In the genomic region with DNA sequence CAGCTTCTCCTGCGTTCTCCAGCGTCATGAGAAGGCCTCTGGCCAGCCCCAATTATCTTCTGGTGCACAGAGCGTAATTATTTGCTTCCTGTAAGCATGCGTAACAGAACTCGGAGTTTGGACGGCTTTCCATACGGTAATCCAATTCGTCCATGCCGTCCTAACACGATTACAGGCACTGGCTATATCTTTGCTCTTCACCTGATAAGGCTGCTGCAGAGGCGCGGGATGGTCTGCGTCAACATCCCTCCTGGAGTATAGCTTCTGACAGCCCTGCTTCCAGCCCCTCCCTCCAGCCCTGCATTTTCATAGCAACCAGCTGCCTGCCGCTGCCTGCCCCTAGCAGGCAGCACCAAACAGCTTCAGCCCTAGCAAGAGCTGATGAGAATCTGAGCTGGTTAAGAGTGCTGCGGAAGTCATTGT, we compare ENCODE assay signal across 8 mouse cellular contexts. TPM values are rescaled to one million over a fixed set of nuclear protein-coding genes. Genes with fewer than 3 reads are reported as not detected.
DNase-seq lines count a peak whose midpoint lies in the region; ATAC-seq lines count a peak whose summit lies in the region.

No protein-coding gene starts in this region.

- H3K9me3 ChIP-seq in forebrain, embryonic 10.5 days, result no peaks in the 10 kb centered on the region
- no peaks in the 10 kb centered on the region for H3K9me3 ChIP-seq in forebrain, embryonic 15.5 days
- no peaks in the 10 kb centered on the region for H3K9me3 ChIP-seq in forebrain, embryonic 13.5 days (replicated peaks)
- no peaks in the 10 kb centered on the region for H3K9me3 ChIP-seq in hindbrain, embryonic 15.5 days

- no peak overlapping the region for H3K9ac ChIP-seq in forebrain, embryonic 15.5 days (replicated peaks)
- H3K9ac ChIP-seq in forebrain, embryonic 13.5 days, result no peak overlapping the region
- peak overlapping the region; percentile 56 for H3K9ac ChIP-seq in hindbrain, embryonic 15.5 days

- peaks cover 85% of the 10 kb centered on the region for H3K4me1 ChIP-seq in forebrain, embryonic 10.5 days
- H3K4me1 ChIP-seq in forebrain, embryonic 15.5 days, result peaks cover 21% of the 10 kb centered on the region
- peaks cover 35% of the 10 kb centered on the region for H3K4me1 ChIP-seq in forebrain, embryonic 13.5 days
- peaks cover 69% of the 10 kb centered on the region for H3K4me1 ChIP-seq in hindbrain, embryonic 15.5 days (replicated peaks)

- H3K36me3 ChIP-seq in forebrain, embryonic 10.5 days (replicated peaks), result no peaks in the 10 kb centered on the region
- no peaks in the 10 kb centered on the region for H3K36me3 ChIP-seq in forebrain, embryonic 15.5 days
- H3K36me3 ChIP-seq in forebrain, embryonic 13.5 days (ENCODE audit: poor library complexity, severe bottlenecking), result no peaks in the 10 kb centered on the region
- no peaks in the 10 kb centered on the region for H3K36me3 ChIP-seq in hindbrain, embryonic 15.5 days

- peaks cover 95% of the 10 kb centered on the region for H3K27me3 ChIP-seq in forebrain, embryonic 10.5 days (ENCODE audit: poor library complexity, severe bottlenecking)
- peaks cover 77% of the 10 kb centered on the region for H3K27me3 ChIP-seq in forebrain, embryonic 15.5 days
- H3K27me3 ChIP-seq in forebrain, embryonic 13.5 days, result peaks cover 93% of the 10 kb centered on the region
- H3K27me3 ChIP-seq in hindbrain, embryonic 15.5 days, result no peaks in the 10 kb centered on the region

- ATAC-seq in forebrain, embryonic 15.5 days (replicated peaks), result no peak
- ATAC-seq in forebrain, embryonic 13.5 days, result no peak
- ATAC-seq in hindbrain, embryonic 15.5 days (ENCODE audit: low FRiP score, low read depth), result peak; percentile 49; the same call in 1 of the 2 replicates

- WGBS in forebrain, embryonic 10.5 days, result 41% methylated on average over 15 of the region's 15 CpGs
- 29% methylated on average over 15 of the region's 15 CpGs for WGBS in forebrain, embryonic 15.5 days
- 37% methylated on average over 15 of the region's 15 CpGs for WGBS in forebrain, embryonic 13.5 days
- WGBS in hindbrain, embryonic 15.5 days, result 18% methylated on average over 15 of the region's 15 CpGs

- no peak overlapping the region for H3K4me3 ChIP-seq in forebrain, embryonic 10.5 days
- H3K4me3 ChIP-seq in forebrain, embryonic 15.5 days, result no peak overlapping the region
- H3K4me3 ChIP-seq in forebrain, embryonic 13.5 days, result no peak overlapping the region
- H3K4me3 ChIP-seq in hindbrain, embryonic 15.5 days, result peak overlapping the region; percentile 26

- DNase-seq in forebrain, embryonic 10.5 days (ENCODE audit: extremely low spot score, low spot score), result peak; percentile 35
- peak; percentile 58 for DNase-seq in neural tube, embryonic 10.5 days (ENCODE audit: extremely low spot score, low spot score)
- no peak for DNase-seq in ovary, postnatal 10 days (ENCODE audit: low spot score)
- no peak for DNase-seq in left cerebral cortex, adult 8-10 months (ENCODE audit: low spot score in 2 of 2)
- no peak for DNase-seq in frontal cortex, postnatal 25 days (ENCODE audit: low spot score in 2 of 2)

- H3K4me2 ChIP-seq in forebrain, embryonic 15.5 days (replicated peaks), result no peak overlapping the region
- H3K4me2 ChIP-seq in forebrain, embryonic 13.5 days, result peak overlapping the region; percentile 20; the same call in 1 of the 2 replicates
- peak overlapping the region; percentile 56 for H3K4me2 ChIP-seq in hindbrain, embryonic 15.5 days

- H3K27ac ChIP-seq in forebrain, embryonic 10.5 days, result 0 out of 2 replicates have a peak overlapping the region, but pooled peaks have one; percentile 58
- H3K27ac ChIP-seq in forebrain, embryonic 15.5 days (replicated peaks), result no peak overlapping the region
- no peak overlapping the region for H3K27ac ChIP-seq in forebrain, embryonic 13.5 days
- H3K27ac ChIP-seq in hindbrain, embryonic 15.5 days (replicated peaks), result peak overlapping the region; percentile 86

RNA-seq across cellular contexts. Expression of gene Ebf3, which starts 12.9 kb away (rescaled TPM):
- polyA plus RNA-seq in forebrain, embryonic 10.5 days (2016; fragmentation: Nextera tagmentation; extraction: Ambion mirVana), result 1.3 TPM in 2 replicates
- 0.80 and 0.83 TPM in 2 replicates for polyA plus RNA-seq in forebrain, embryonic 15.5 days (2015; fragmentation: Nextera tagmentation; extraction: Ambion mirVana)
- 1.1 and 2.0 TPM in 2 replicates for polyA plus RNA-seq in forebrain, embryonic 13.5 days (2015; fragmentation: Nextera tagmentation; extraction: Ambion mirVana)
- polyA plus RNA-seq in hindbrain, embryonic 15.5 days (2015; fragmentation: Nextera tagmentation; extraction: Ambion mirVana), result 18.0 and 18.5 TPM in 2 replicates
- total RNA-seq in left cerebral cortex, adult 8-10 months (2022), result 1 to 10 TPM in 2 of 4 experiments, under 1 TPM in 2; 0.64 to 2.6 (median 1.1) TPM

Comparison
In these comparisons a context has a peak if more than half of its experiments do, and no peak if none do; other contexts are left out.
1. H3K27ac ChIP-seq: peak in forebrain, embryonic 10.5 days (single experiment) and hindbrain, embryonic 15.5 days (single experiment); none in forebrain, embryonic 15.5 days (single experiment) and forebrain, embryonic 13.5 days (single experiment).
2. DNase-seq: peak in forebrain, embryonic 10.5 days (single experiment) and neural tube, embryonic 10.5 days (single experiment); none in ovary, postnatal 10 days (single experiment), left cerebral cortex, adult 8-10 months (0 of 2) and frontal cortex, postnatal 25 days (0 of 2).